Mouse (Mus musculus) spleen, adult 10 weeks (tissue): Measurements from ENCODE around the gene Tmem245. TPM values are rescaled to one million over a fixed set of nuclear protein-coding genes. Genes with fewer than 3 reads are reported as not detected.

ENCODE experiments used
- polyA plus RNA-seq: library from polyadenylated mRNA; stranded (reverse); fragments of 350-450 nt; fragmentation: Illumina TruSeq; extraction: RNeasy Lipid Tissue Mini Kit (QIAGEN cat#74804); gene quantifications from one replicate; pipeline ENCODE4 v1.2.3, GENCODE M21; 2015; ENCODE audit warnings: low replicate concordance; ENCODE audit not compliant: insufficient read depth

Tmem245 gene
- 33.3 TPM for polyA plus RNA-seq

GRCm38 (mm10) chr4:56946641-56947640 is at the start of gene Tmem245:
TSS of gene Tmem245 (minus strand) at chr4:56947437.

GRCm38 (mm10) chr4:56990215-56990584 is 43.0 kb upstream of the Tmem245 start, which contains the start of gene Frrs1l:
TSS of gene Frrs1l (minus strand) at chr4:56990391.

GRCm38 (mm10) chr4:56865003-56865511 is 82.2 kb downstream of the Tmem245 start, which contains the start of gene Ctnnal1:
TSS of gene Ctnnal1 (minus strand) at chr4:56865188.

Other genes with a start within 250 kb of the Tmem245 start
- not detected for gene Gm26657, start 207.4 kb downstream of the Tmem245 start, polyA plus RNA-seq
- gene Actl7b, start 206.0 kb downstream of the Tmem245 start, polyA plus RNA-seq: not detected
- not detected for gene Actl7a, start 204.0 kb downstream of the Tmem245 start, polyA plus RNA-seq
- gene Elp1, start 145.1 kb downstream of the Tmem245 start, polyA plus RNA-seq: 45.6 TPM
- 23.4 TPM for gene Fam206a, start 145.1 kb downstream of the Tmem245 start, polyA plus RNA-seq
- 8.2 TPM for gene Ctnnal1, start 82.2 kb downstream of the Tmem245 start, polyA plus RNA-seq
- not detected for gene Frrs1l, start 43.0 kb upstream of the Tmem245 start, polyA plus RNA-seq
- 1.2 TPM for gene Epb41l4b, start 196.0 kb upstream of the Tmem245 start, polyA plus RNA-seq